Mouse (Mus musculus) thymus, adult 2 months (tissue): ENCODE data around the gene Tmem200b. TPM values are rescaled to one million over a fixed set of nuclear protein-coding genes. Genes with fewer than 3 reads are reported as not detected.

Source experiments
- DNase-seq: peaks from one replicate; pipeline ENCODE4 v3.0.0; 2021
- H3K27ac ChIP-seq: fragments of 200-500 bp; 2 replicates; pipeline ENCODE4 v1.5.1; 2012; ENCODE audit warnings: low read length, control low read depth; ENCODE audit not compliant: control insufficient read depth, insufficient read depth
- H3K27me3 ChIP-seq: fragments of 200-500 bp; 2 replicates; pipeline ENCODE4 v1.6.1; 2012; ENCODE audit warnings: mild to moderate bottlenecking, low read length, moderate library complexity, mixed read lengths; ENCODE audit not compliant: control insufficient read depth, insufficient read depth
- H3K36me3 ChIP-seq: fragments of 200-500 bp; 2 replicates; pipeline ENCODE4 v1.6.1; 2012; ENCODE audit warnings: mild to moderate bottlenecking, low read length, moderate library complexity; ENCODE audit not compliant: control insufficient read depth, insufficient read depth
- H3K4me1 ChIP-seq: fragments of 200-500 bp; replicated peaks from 2 replicates; pipeline ENCODE4 v1.6.1; 2012; ENCODE audit warnings: low read length; ENCODE audit not compliant: control insufficient read depth, insufficient read depth
- H3K4me3 ChIP-seq: fragments of 200-500 bp; 2 replicates; pipeline ENCODE4 v1.5.1; 2012; ENCODE audit warnings: mild to moderate bottlenecking, low read length, control low read depth, moderate library complexity; ENCODE audit not compliant: control insufficient read depth, insufficient read depth
- CTCF ChIP-seq: fragments of 200-500 bp; IDR thresholded peaks from 2 replicates; pipeline ENCODE4 v1.5.1; 2012; ENCODE audit warnings: mild to moderate bottlenecking, control low read depth, low read length, moderate library complexity, borderline replicate concordance; ENCODE audit not compliant: control insufficient read depth, poor library complexity, insufficient read depth; ENCODE audit errors: extremely low read depth
- POLR2A ChIP-seq: fragments of 200-500 bp; IDR thresholded peaks from 2 replicates; pipeline ENCODE4 v1.6.1; 2012; ENCODE audit warnings: mild to moderate bottlenecking, low read length, control low read depth, moderate library complexity; ENCODE audit not compliant: control insufficient read depth, poor library complexity, insufficient read depth; ENCODE audit errors: extremely low read depth
- WGBS: fragments of 180-500 bp; shearing (Covaris S2); methylation state at CpG from one replicate; pipeline ENCODE4 v1.1.7; 2018; 5-methylcytosine and 5-hydroxymethylcytosine counted together
- polyA plus RNA-seq: library from polyadenylated mRNA; depleted of rRNA; stranded (reverse); fragments of >200 nt; gene quantifications from 2 replicates; pipeline ENCODE4 v1.2.3, GENCODE M21; 2012; rRNA removed

The Tmem200b gene
- polyA plus RNA-seq, 1 experiment = 4.9 TPM

DNA sequence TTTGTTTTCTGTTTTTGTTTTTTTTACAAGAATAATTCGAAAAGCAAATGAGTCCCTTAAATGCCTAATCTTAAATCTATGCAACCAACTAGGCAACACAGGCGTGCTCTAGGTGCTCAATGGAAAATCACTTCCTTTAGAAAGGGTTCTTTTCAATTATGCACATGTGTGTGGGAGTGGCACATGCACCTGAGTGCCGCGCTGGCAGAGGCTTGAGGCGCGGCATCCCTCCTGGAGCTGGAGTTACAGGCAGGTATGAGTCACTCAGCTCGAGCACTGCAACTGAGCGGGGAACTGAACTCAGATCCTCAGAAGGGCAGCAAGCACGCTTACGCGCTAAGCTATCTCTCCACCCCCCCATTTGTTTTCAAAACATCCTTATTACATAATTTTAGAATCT is 26.3 kb downstream of the Tmem200b start:
- Histone ChIP-seq H3K27ac (no peak overlapping the region), H3K4me3 (no peak overlapping the region), H3K4me1 (no peaks in the 10 kb centered on the region), H3K27me3 (no peaks in the 10 kb centered on the region), H3K36me3 (peaks cover 14% of the 10 kb centered on the region)
- TF ChIP-seq POLR2A = no peak
- DNase-seq = no peak
- WGBS = 94% methylated on average over 11 of the region's 11 CpGs

DNA sequence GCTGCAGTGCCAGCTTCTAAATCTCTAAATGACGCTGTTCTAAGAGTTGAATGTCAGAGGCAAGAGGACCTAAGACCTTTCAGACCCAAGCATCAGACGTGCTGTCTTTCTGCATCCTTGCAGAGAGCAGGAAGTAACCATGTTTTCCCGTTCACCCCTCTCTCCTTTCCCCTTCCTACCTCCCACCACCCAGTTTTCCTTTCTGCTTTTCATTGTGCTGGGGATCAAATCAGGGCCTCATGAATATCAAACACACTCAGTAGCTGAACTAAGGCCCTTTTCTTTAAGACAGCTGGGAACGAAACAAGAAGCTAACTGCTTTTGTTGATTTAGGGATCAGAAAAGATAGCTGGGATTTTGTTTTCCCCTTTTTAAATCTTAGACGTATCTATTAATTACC is 28.3 kb downstream of the Tmem200b start:
- Histone ChIP-seq H3K27me3 (no peaks in the 10 kb centered on the region), H3K4me3 (no peak overlapping the region), H3K4me1 (no peaks in the 10 kb centered on the region), H3K27ac (no peak overlapping the region), H3K36me3 (peaks cover 30% of the 10 kb centered on the region)
- TF ChIP-seq CTCF (no peak), POLR2A (no peak)
- WGBS = 96% methylated on average over 5 of the region's 5 CpGs
- no peak for DNase-seq

DNA sequence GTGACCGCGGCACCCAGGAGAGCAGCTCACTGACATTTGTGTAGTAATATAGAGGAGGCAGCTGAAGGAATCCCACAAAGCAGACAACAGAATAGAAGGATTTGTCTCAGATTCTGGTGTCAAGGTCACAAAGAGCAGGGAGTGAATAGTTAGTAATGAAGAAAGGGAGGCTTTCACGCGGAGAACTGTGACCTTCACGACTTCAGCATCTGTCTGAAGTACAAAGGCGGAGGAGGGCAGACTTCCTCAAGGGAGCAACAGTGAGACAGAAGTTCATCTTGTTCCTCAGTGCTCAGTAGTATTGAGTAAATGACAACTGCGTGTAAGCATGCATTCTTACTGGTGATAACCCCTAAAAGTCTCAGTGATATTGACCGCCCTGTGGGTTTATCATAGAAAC is 29.1 kb downstream of the Tmem200b start:
- H3K4me1 ChIP-seq = no peaks in the 10 kb centered on the region
- peaks cover 36% of the 10 kb centered on the region for H3K36me3 ChIP-seq
- no peak for TF ChIP-seq CTCF
- TF ChIP-seq POLR2A = no peak
- no peak overlapping the region for H3K27ac ChIP-seq
- no peak overlapping the region for H3K4me3 ChIP-seq
- no peak for DNase-seq
- 90% methylated on average over 8 of the region's 8 CpGs for WGBS
- H3K27me3 ChIP-seq = no peaks in the 10 kb centered on the region

DNA sequence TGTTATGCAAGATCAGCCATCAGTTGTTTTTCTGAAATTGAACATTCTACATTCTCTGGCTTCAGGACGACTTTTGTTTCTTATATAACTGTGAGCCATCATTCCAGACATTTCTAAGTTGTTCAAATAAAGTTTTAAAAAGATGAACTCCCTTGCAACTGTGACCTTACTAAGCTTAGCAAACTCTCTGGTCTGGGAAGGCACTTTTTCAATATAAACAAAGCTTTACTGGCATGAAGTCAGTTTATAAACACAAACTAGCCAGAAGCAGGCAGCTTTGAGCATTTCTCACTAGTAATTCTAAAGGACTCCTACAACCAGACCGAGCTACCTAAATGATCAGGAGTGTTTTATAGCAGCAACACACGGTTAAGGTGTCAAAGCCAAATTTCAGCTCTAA is 35.6 kb downstream of the Tmem200b start:
- 96% methylated on average over 3 of the region's 3 CpGs for WGBS
- no peaks in the 10 kb centered on the region for H3K4me1 ChIP-seq
- H3K27ac ChIP-seq = no peak overlapping the region
- H3K27me3 ChIP-seq = no peaks in the 10 kb centered on the region
- peaks cover 52% of the 10 kb centered on the region for H3K36me3 ChIP-seq
- H3K4me3 ChIP-seq = no peak overlapping the region
- TF ChIP-seq CTCF = no peak
- no peak for TF ChIP-seq POLR2A
- no peak for DNase-seq

DNA sequence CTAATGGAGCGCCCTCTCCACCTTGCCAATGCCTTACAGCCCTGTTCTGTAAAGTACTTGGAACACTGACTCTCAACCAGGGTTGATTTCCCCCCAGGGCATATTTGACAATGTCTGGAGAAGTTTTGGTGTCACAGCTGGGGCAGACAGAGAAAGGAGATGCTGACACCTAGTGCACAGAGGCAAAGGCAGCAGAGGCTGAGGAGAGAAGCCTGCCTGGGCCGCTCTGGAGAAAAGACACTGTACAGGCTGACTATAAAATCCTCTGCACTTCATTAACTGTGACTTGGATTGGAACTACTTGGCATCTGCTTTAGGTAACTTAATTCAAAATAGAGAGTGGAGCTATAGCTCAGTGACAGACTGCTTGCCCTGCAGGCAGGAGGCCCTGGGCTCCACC is 47.3 kb downstream of the Tmem200b start:
- no peak overlapping the region for H3K27ac ChIP-seq
- H3K36me3 ChIP-seq = peaks cover 56% of the 10 kb centered on the region
- no peak overlapping the region for H3K4me3 ChIP-seq
- no peak for TF ChIP-seq CTCF
- no peak for TF ChIP-seq POLR2A
- H3K4me1 ChIP-seq = no peaks in the 10 kb centered on the region
- DNase-seq = no peak
- WGBS = 94% methylated on average over 2 of the region's 2 CpGs
- no peaks in the 10 kb centered on the region for H3K27me3 ChIP-seq

DNA sequence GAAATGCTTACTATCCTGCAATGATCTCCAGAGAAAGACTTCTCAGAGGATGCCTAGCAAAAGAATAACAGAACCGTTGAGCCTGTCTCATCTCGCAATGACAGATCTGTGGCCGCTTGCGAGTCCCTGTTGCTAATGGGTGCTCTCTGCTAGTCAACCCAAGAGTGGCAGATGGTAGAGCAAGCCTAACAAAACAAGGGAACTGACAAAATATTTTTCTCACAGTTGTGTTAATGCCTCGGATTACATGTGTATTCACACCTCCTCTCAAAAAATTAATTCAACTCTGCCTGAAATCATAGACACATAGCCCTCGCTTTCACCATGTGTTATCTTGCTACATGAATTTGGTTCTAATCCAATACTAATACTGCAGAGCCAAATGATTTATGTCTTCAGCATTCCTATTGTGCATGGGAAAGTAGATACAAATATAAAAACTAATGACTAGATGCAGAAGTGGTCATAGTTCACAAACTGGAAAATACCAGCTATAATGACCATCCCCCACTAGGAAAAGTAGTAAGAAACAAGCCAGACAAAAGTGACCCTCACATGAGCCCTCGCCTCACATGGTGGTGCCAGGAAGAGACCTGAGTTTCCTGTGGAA is 48.8 kb downstream of the Tmem200b start:
- WGBS = 95% methylated on average over 7 of the region's 7 CpGs
- peaks cover 61% of the 10 kb centered on the region for H3K36me3 ChIP-seq
- no peak for TF ChIP-seq POLR2A
- TF ChIP-seq CTCF = no peak
- no peak overlapping the region for H3K4me3 ChIP-seq
- no peak overlapping the region for H3K27ac ChIP-seq
- H3K4me1 ChIP-seq = no peaks in the 10 kb centered on the region
- H3K27me3 ChIP-seq = no peaks in the 10 kb centered on the region
- no peak for DNase-seq

Other genes starting within 250 kb of the Tmem200b start
- gene Ptpru, start 83.5 kb upstream of the Tmem200b start, polyA plus RNA-seq = 1.4 and 1.6 TPM in 2 replicates
- gene Mecr, start 78.3 kb upstream of the Tmem200b start, polyA plus RNA-seq = 26.4 and 29.9 TPM in 2 replicates
- 76.8 and 90.4 TPM in 2 replicates for gene Srsf4, start 48.2 kb upstream of the Tmem200b start, polyA plus RNA-seq
- gene Gm10300, start 152.9 kb downstream of the Tmem200b start, polyA plus RNA-seq = 0.07 and 0.10 TPM in 2 replicates
- 103 and 119 TPM in 2 replicates for gene Epb41, start 153.6 kb downstream of the Tmem200b start, polyA plus RNA-seq
- 3.9 and 4.3 TPM in 2 replicates for gene Oprd1, start 222.7 kb downstream of the Tmem200b start, polyA plus RNA-seq